Mouse (Mus musculus) adrenal gland, adult 18-20 months (tissue): ENCODE results near the gene Elovl5. TPM values are rescaled to one million over a fixed set of nuclear protein-coding genes. Genes with fewer than 3 reads are reported as not detected.

ENCODE experiments used
- DNase-seq, 2 experiments: peaks; one replicate each; pipeline ENCODE4 v3.0.0; 2021 to 2022; ENCODE audit warnings: low spot score in 2 of 2
- total RNA-seq, 2 experiments: library from RNA; stranded (reverse); gene quantifications; 1 replicate in 1 of 2; 2 replicates in 1 of 2; pipeline ENCODE4 v1.2.3; 2021

The Elovl5 gene
- total RNA-seq, 2 experiments from 2014 or later: 618 to 823 TPM

- no peak for DNase-seq
Observed at GRCm38 (mm10) chr9:78032930-78033329, 115.8 kb downstream of the Elovl5 start.

Other genes starting within 250 kb of the Elovl5 start
- gene Gclc, start 162.8 kb upstream of the Elovl5 start, total RNA-seq: 10 to 100 TPM; 38.1 to 50.8 TPM
- gene Gcm1, start 134.6 kb downstream of the Elovl5 start, total RNA-seq: not detected
- gene Fbxo9, start 191.7 kb downstream of the Elovl5 start, total RNA-seq: 100 to 1,000 TPM in 1 of 2 experiments, 10 to 100 TPM in 1; 70.8 to 108 TPM
- gene Ick, start 191.8 kb downstream of the Elovl5 start, total RNA-seq: 10 to 100 TPM; 15.2 to 16.7 TPM